Mouse (Mus musculus) liver, embryonic 16.5 days (tissue): Measurements from ENCODE around the gene Scaf8. TPM values are rescaled to one million over a fixed set of nuclear protein-coding genes. Genes with fewer than 3 reads are reported as not detected.
"Not testable (repeated sequence)": the region's sequence is repeated elsewhere in the genome, so short reads cannot be mapped to it uniquely, and the experiment has no call there.

ENCODE experiments used
- ATAC-seq: fragments of 200-750 bp; cut with Nextera tagmentation; 2 replicates; pipeline ENCODE4 v1.8.0; 2017; ENCODE audit warnings: low read depth, mild to moderate bottlenecking, moderate number of reproducible peaks, moderate library complexity
- H3K27ac ChIP-seq: fragments of 300-500 bp; sonication (generic); 2 replicates; pipeline ENCODE4 v1.5.1; 2014; ENCODE audit warnings: mild to moderate bottlenecking, low read length
- H3K27me3 ChIP-seq: fragments of 300-500 bp; sonication (generic); 2 replicates; pipeline ENCODE4 v1.6.1; 2014; ENCODE audit warnings: low read depth, low read length, mixed read lengths; ENCODE audit not compliant: control insufficient read depth, insufficient read depth
- H3K36me3 ChIP-seq: fragments of 300-500 bp; sonication (generic); 2 replicates; pipeline ENCODE4 v1.6.1; 2014; ENCODE audit warnings: mild to moderate bottlenecking; ENCODE audit not compliant: control insufficient read depth, insufficient read depth
- H3K4me1 ChIP-seq: fragments of 300-500 bp; sonication (generic); 2 replicates; pipeline ENCODE4 v1.6.1; 2014; ENCODE audit warnings: low read depth, low read length, mixed read lengths; ENCODE audit not compliant: control insufficient read depth
- H3K4me2 ChIP-seq: fragments of 300-500 bp; sonication (generic); 2 replicates; pipeline ENCODE4 v1.6.1; 2014; ENCODE audit warnings: low read depth, low read length, mixed read lengths
- H3K4me3 ChIP-seq: fragments of 300-500 bp; sonication (generic); 2 replicates; pipeline ENCODE4 v1.5.1; 2014; ENCODE audit warnings: low read depth, mild to moderate bottlenecking, low read length
- H3K9ac ChIP-seq: fragments of 300-500 bp; sonication (generic); 2 replicates; pipeline ENCODE4 v1.6.1; 2014; ENCODE audit warnings: low read depth, low read length
- H3K9me3 ChIP-seq: fragments of 300-500 bp; sonication (generic); replicated peaks from 2 replicates; pipeline ENCODE4 v1.6.1; 2016; ENCODE audit warnings: low read length; ENCODE audit not compliant: control insufficient read depth
- WGBS: fragments of 180-500 bp; shearing (Covaris S2); extraction: QIAGEN DNeasy Blood & Tissue Kit; methylation state at CpG from one replicate; pipeline ENCODE4 v1.1.7; 2014; ENCODE audit not compliant: insufficient replicate concordance; 5-methylcytosine and 5-hydroxymethylcytosine counted together
- polyA plus RNA-seq: library from polyadenylated mRNA; unstranded; fragments of >200 nt; fragmentation: Nextera tagmentation; extraction: Ambion mirVana; gene quantifications from 2 replicates; pipeline ENCODE4 v1.2.1, GENCODE M21; 2015

The Scaf8 gene
- polyA plus RNA-seq, 1 experiment from 2014 or later, result 7.2 TPM

DNA sequence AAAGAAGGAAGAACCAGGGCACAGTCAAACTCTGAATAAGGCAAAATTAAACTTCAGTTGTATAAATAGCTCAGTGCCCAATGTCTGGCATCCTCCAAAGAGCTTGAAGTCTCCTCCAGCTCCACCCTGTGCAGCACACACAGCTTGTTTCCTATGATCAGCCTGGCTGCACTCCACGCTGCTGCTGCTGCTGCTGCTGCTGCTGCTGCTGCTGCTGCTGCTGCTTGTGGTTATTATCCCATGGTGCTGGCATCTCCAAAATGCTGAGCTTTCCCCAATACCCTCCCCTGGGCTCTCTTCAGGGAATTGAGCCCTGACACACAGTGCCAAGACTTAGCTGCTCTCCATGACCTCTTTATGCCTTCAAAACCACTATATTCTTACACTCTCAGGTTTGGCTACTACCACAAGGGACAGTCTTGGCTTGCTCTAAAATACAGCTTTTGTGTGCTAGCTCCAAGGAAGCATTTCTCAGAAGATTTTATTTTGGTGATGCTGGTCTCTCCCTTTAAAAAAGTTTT is 65.7 kb downstream of the Scaf8 start:
- not testable (repeated sequence) for H3K27ac ChIP-seq, H3K9me3 ChIP-seq, H3K9ac ChIP-seq, ATAC-seq, H3K4me2 ChIP-seq, H3K27me3 ChIP-seq, H3K36me3 ChIP-seq, H3K4me1 ChIP-seq, H3K4me3 ChIP-seq
- 87% methylated on average over 1 of the region's 1 CpGs for WGBS

DNA sequence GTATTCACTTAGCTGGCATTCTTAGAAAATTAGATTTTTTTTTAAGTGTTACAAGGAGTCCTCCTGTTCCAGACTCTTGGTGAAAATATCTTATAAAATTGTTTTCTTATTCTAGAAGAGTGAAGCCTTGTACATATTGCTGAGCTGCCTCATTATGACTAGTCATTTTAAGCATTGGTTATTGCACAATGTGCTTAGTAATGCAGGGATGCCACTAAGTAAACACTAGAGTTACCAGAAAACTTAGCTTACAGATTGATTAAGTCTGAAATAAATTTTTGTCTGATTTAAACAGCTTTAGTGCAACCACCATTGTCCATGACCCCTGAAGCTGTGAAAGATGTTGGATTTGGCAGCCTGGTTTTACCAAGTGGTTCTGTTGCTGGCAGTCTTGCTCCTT is 80.7 kb downstream of the Scaf8 start:
- peaks cover 21% of the 10 kb centered on the region for H3K36me3 ChIP-seq
- not testable (repeated sequence) for H3K27me3 ChIP-seq, H3K4me3 ChIP-seq, H3K9ac ChIP-seq, H3K4me2 ChIP-seq, H3K9me3 ChIP-seq, H3K27ac ChIP-seq, ATAC-seq, H3K4me1 ChIP-seq

DNA sequence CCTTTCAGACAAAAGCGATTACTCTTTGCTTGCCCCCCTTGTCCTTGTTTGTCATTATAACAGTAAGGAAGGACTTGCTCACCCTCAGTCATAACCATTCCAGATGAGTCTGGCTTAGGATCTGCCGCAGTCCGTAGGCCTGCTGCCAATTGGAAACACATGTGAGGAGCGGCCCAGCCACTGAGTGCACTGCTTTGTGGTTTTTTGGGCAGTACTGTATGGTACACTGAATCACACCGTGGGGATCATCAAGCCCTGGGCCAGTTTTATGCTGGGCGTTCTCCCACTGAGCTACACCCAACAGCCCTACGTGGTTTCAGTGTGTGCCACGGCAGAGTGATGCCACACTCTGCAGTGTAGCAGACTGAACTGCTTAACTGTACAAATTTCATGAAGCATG is 85.6 kb downstream of the Scaf8 start:
- ATAC-seq, result no peak
- Histone ChIP-seq H3K27ac (no peak overlapping the region), H3K9ac (no peak overlapping the region), H3K27me3 (no peaks in the 10 kb centered on the region), H3K4me3 (no peak overlapping the region), H3K4me1 (no peaks in the 10 kb centered on the region), H3K9me3 (no peaks in the 10 kb centered on the region), H3K36me3 (peaks cover 12% of the 10 kb centered on the region), H3K4me2 (no peak overlapping the region)
- 86% methylated on average over 8 of the region's 8 CpGs for WGBS

DNA sequence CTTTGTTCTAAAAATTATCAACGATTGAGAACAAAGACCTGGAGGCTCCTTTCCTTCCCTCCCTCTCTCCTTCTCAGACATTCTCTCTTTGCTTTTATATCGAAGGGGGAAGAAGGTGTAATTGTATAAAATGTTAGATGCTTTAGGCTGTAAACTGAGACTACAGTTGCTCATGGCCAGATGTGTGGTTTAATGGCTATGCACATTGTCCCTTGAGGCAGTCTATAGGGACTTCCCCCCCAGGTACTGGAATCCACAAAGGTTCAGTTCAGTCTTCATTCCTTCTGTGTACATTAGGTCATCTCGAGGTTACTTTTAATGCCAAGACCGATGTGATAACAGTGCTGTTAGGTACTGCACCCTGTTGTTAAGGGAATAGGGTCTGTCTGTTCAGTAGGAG is 89.1 kb downstream of the Scaf8 start:
- Histone ChIP-seq H3K27me3 (no peaks in the 10 kb centered on the region), H3K4me3 (no peak overlapping the region), H3K9ac (no peak overlapping the region), H3K36me3 (peaks cover 5% of the 10 kb centered on the region), H3K27ac (no peak overlapping the region), H3K9me3 (no peaks in the 10 kb centered on the region), H3K4me2 (no peak overlapping the region), H3K4me1 (no peaks in the 10 kb centered on the region)
- WGBS, result 64% methylated on average over 4 of the region's 4 CpGs
- ATAC-seq, result no peak

DNA sequence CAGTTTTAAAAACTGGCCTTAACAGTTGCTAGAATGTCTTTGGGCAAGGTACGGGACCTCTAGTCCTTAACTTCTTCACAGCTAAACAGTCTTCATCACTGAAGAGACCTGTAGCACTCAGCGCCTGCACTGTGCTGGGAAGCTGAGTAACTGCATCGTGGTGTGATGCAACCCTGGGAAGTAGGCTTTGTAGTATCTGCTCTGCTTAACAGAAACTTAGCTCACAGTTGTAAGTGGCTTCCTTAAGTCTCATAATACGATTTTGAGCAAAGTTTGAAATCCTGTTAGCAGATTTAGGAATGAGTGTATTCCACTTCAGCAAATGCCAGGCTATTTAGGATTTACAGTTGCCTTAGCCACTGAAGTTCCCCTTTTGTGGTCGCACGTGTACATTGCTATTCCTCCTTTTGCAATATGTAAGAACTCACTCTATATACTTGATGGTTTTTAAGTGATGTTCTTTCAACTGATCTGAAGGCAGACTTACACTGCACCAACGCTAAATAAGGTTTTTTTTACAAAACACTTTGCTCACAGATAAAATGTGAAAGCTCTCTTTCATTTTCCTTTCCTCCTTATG is 90.1 kb downstream of the Scaf8 start:
- H3K27me3 ChIP-seq, result no peaks in the 10 kb centered on the region
- WGBS, result 38% methylated on average over 7 of the region's 7 CpGs
- H3K9me3 ChIP-seq, result no peaks in the 10 kb centered on the region
- no peak overlapping the region for H3K4me3 ChIP-seq
- H3K9ac ChIP-seq, result no peak overlapping the region
- no peaks in the 10 kb centered on the region for H3K4me1 ChIP-seq
- no peak overlapping the region for H3K27ac ChIP-seq
- no peak for ATAC-seq
- peaks cover 5% of the 10 kb centered on the region for H3K36me3 ChIP-seq
- H3K4me2 ChIP-seq, result no peak overlapping the region

DNA sequence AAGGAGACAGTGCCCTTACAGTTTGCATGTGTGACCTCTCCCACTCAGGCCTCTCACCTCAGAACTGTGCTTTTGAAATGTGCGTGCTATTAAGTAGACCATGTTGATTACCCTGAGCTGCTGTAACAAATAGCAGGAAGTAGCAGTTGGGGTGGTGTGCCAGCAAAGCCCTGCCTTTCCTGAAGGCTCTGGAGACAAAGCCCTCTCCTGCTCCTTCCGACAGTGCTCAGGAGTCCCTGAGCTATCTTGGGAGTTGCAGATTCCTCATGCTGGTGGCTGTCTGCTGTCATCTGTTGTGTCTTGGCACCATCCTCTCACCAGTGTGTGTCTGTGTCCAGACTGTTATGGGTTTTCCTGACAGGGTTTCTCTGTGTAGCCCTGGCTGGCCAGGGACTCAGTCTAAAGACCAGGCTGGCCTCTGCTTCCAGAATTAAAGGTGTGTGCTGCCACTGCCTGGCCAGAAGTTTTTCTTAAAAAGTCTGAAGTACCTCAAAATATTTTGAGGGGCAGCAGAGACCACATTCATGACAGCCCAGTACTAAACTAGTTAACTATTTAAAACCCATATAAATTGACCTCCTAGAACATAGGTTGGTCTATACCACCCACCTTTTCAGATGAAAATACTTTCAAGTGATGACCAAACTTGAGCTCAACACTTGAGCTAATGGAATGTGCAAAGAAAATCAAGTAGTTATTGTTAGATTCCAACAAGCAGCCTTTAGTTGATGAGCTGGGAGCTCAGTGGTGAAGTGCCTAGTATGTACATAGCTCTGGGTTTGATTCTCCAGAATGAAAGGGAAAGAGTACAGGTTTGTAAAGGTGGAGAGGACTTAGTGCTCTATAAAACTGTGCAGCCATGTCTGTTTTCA is 92.0 kb downstream of the Scaf8 start:
- no peaks in the 10 kb centered on the region for H3K36me3 ChIP-seq
- H3K4me2 ChIP-seq, result no peak overlapping the region
- no peak for ATAC-seq
- H3K9me3 ChIP-seq, result no peaks in the 10 kb centered on the region
- no peaks in the 10 kb centered on the region for H3K4me1 ChIP-seq
- H3K4me3 ChIP-seq, result no peak overlapping the region
- H3K27ac ChIP-seq, result no peak overlapping the region
- WGBS, result 47% methylated on average over 2 of the region's 2 CpGs
- no peak overlapping the region for H3K9ac ChIP-seq
- H3K27me3 ChIP-seq, result no peaks in the 10 kb centered on the region

DNA sequence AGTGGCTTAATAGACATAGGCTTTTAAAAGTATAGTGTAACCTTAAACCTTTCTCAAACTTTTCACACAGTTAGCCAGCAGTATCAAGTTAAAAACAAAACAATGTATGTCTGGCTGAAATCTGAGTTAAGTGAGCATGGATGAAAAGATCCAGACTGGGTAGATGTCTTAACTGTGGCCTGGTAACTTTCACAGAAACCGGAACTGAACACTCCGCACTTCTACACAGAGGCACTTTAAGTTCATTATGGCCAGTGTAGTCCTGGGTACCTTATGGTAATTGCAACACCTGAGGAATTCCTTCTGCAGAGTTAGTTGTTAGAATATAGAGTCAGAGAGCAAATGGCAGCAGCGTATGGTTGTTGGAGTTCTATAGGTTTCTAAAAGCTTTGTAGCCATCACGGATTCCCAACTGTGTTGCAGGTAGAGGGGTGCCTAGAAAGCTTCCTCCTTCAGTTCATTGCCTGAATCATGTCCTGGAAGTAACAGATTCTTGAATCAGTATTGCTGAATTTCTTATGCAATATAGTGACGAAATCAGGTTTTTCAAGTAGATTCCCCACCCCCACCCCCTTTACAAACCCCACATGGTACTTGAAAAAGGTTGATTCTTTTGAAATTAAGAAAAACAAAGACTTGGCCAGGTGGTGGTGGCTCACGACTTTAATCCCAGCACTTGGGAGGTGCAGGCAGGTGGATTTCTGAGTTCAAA is 92.9 kb downstream of the Scaf8 start:
- H3K27ac ChIP-seq, result no peak overlapping the region
- no peak overlapping the region for H3K9ac ChIP-seq
- H3K4me3 ChIP-seq, result no peak overlapping the region
- H3K36me3 ChIP-seq, result no peaks in the 10 kb centered on the region
- H3K4me1 ChIP-seq, result no peaks in the 10 kb centered on the region
- H3K27me3 ChIP-seq, result no peaks in the 10 kb centered on the region
- WGBS, result 80% methylated on average over 6 of the region's 6 CpGs
- no peak for ATAC-seq
- no peak overlapping the region for H3K4me2 ChIP-seq
- H3K9me3 ChIP-seq, result no peaks in the 10 kb centered on the region

DNA sequence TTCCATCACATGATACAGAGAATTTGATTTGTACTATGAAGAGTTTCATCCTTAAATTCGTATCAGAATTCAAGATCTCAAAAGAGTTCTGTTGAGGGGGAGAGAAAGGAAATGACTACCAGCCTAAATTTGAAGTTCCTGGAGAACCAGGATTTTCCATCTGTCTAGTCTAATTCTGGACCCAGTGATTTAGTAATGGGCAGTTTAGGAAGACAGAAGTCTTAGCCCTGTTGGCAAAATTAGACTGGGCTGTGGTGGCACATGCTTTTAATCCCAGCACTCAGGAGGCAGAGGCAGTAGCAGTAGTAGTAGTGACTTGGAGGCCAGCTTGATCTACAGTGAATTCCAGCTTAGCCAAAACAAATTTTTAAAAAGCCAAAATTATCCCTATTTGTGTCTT is 93.7 kb downstream of the Scaf8 start:
- H3K27ac ChIP-seq, result no peak overlapping the region
- no peaks in the 10 kb centered on the region for H3K36me3 ChIP-seq
- 61% methylated on average over 1 of the region's 1 CpGs for WGBS
- H3K4me2 ChIP-seq, result no peak overlapping the region
- no peak overlapping the region for H3K9ac ChIP-seq
- H3K4me3 ChIP-seq, result no peak overlapping the region
- H3K27me3 ChIP-seq, result no peaks in the 10 kb centered on the region
- H3K9me3 ChIP-seq, result no peaks in the 10 kb centered on the region
- ATAC-seq, result no peak
- no peaks in the 10 kb centered on the region for H3K4me1 ChIP-seq

DNA sequence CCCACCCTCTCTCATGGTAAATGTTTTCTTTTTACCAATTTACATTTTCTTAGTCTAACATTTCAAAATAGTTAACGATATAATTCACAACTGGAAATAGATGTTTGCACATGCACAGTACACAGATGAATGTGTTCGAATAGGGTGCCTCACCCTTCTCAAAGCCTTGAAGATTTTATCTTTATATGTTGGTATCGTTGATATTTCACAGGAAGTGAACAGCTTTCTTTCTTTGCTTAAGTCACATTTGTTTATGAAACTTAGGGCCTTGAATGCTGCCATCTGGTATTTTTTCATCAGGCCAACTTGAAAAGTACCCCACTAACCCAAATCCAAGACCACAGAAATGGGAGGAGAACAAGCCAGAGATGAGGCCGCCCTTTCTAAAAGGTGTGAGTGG is 94.8 kb downstream of the Scaf8 start:
- Histone ChIP-seq H3K36me3 (no peaks in the 10 kb centered on the region), H3K9ac (no peak overlapping the region), H3K27me3 (no peaks in the 10 kb centered on the region), H3K27ac (no peak overlapping the region), H3K9me3 (no peaks in the 10 kb centered on the region), H3K4me2 (no peak overlapping the region), H3K4me3 (no peak overlapping the region), H3K4me1 (no peaks in the 10 kb centered on the region)
- ATAC-seq, result no peak
- 74% methylated on average over 4 of the region's 4 CpGs for WGBS
